Mouse (Mus musculus) forebrain, embryonic 16.5 days (tissue): ENCODE results near the gene Hlf. TPM values are rescaled to one million over a fixed set of nuclear protein-coding genes. Genes with fewer than 3 reads are reported as not detected.

ENCODE experiments used
- ATAC-seq: fragments of 200-750 bp; cut with Nextera tagmentation; 2 replicates; pipeline ENCODE4 v1.8.0; 2017; ENCODE audit warnings: mild to moderate bottlenecking, moderate library complexity
- H3K27ac ChIP-seq: fragments of 300-500 bp; sonication (generic); 2 replicates; pipeline ENCODE4 v1.5.1; 2014; ENCODE audit warnings: low read length, control low read depth
- H3K27me3 ChIP-seq: fragments of 300-500 bp; sonication (generic); replicated peaks from 2 replicates; pipeline ENCODE4 v1.6.1; 2014; ENCODE audit warnings: low read length; ENCODE audit not compliant: control insufficient read depth, insufficient read depth
- H3K36me3 ChIP-seq: fragments of 300-500 bp; sonication (generic); 2 replicates; pipeline ENCODE4 v1.6.1; 2014; ENCODE audit not compliant: control insufficient read depth, insufficient read depth
- H3K4me1 ChIP-seq: fragments of 300-500 bp; sonication (generic); replicated peaks from 2 replicates; pipeline ENCODE4 v1.6.1; 2014; ENCODE audit warnings: low read length; ENCODE audit not compliant: control insufficient read depth, insufficient read depth
- H3K4me2 ChIP-seq: fragments of 300-500 bp; sonication (generic); 2 replicates; pipeline ENCODE4 v1.6.1; 2014; ENCODE audit warnings: mild to moderate bottlenecking, low read length, control low read depth
- H3K4me3 ChIP-seq: fragments of 300-500 bp; sonication (generic); replicated peaks from 2 replicates; pipeline ENCODE4 v1.5.1; 2014; ENCODE audit warnings: mild to moderate bottlenecking, low read length, control low read depth
- H3K9ac ChIP-seq: fragments of 300-500 bp; sonication (generic); replicated peaks from 2 replicates; pipeline ENCODE4 v1.6.1; 2014; ENCODE audit warnings: low read depth, low read length, control low read depth
- H3K9me3 ChIP-seq: fragments of 300-500 bp; sonication (generic); 2 replicates; pipeline ENCODE4 v1.6.1; 2016; ENCODE audit warnings: low read length; ENCODE audit not compliant: control insufficient read depth
- WGBS: fragments of 180-500 bp; shearing (Covaris S2); extraction: QIAGEN DNeasy Blood & Tissue Kit; methylation state at CpG from one replicate; pipeline ENCODE4 v1.1.7; 2014; 5-methylcytosine and 5-hydroxymethylcytosine counted together
- polyA plus RNA-seq: library from polyadenylated mRNA; unstranded; fragments of >200 nt; fragmentation: Nextera tagmentation; extraction: Ambion mirVana; gene quantifications from 2 replicates; pipeline ENCODE4 v1.2.1, GENCODE M21; 2015

The Hlf gene
- polyA plus RNA-seq = 5.7 and 5.9 TPM in 2 replicates

GRCm38 (mm10) chr11:90390817-90391173 lies at the start of gene Hlf:
Hlf (minus strand) TSS chr11:90390895.
- Histone ChIP-seq H3K4me1 (peaks cover 19% of the 10 kb centered on the region), H3K36me3 (no peaks in the 10 kb centered on the region), H3K9me3 (no peaks in the 10 kb centered on the region), H3K9ac (peak within 1 kb of the TSS; percentile 60), H3K4me3 (peak within 1 kb of the TSS; percentile 65), H3K27me3 (peaks cover 30% of the 10 kb centered on the region), H3K4me2 (peak within 1 kb of the TSS; percentile 99), H3K27ac (no peak within 1 kb of the TSS)
- peak; percentile 98 for ATAC-seq
- under 1% methylated on average over 32 of the region's 40 CpGs for WGBS

- Histone ChIP-seq H3K4me2 (no peak overlapping the region), H3K4me3 (no peak overlapping the region), H3K27ac (no peak overlapping the region), H3K36me3 (no peaks in the 10 kb centered on the region), H3K4me1 (no peaks in the 10 kb centered on the region), H3K9ac (no peak overlapping the region), H3K27me3 (peaks cover 43% of the 10 kb centered on the region), H3K9me3 (no peaks in the 10 kb centered on the region)
- 42% methylated on average over 5 of the region's 5 CpGs for WGBS
- no peak for ATAC-seq
Measured at GRCm38 (mm10) chr11:90438768-90439167, 48.1 kb upstream of the Hlf start.

GRCm38 (mm10) chr11:90425207-90425525 lies 34.5 kb upstream of the Hlf start:
- H3K9ac ChIP-seq = no peak overlapping the region

GRCm38 (mm10) chr11:90424334-90425206 lies 33.9 kb upstream of the Hlf start:
- no peak overlapping the region for H3K27ac ChIP-seq
- 74% methylated on average over 11 of the region's 11 CpGs for WGBS
- no peak overlapping the region for H3K4me3 ChIP-seq
- ATAC-seq = no peak
- no peak overlapping the region for H3K4me2 ChIP-seq
- no peaks in the 10 kb centered on the region for H3K9me3 ChIP-seq
- H3K4me1 ChIP-seq = no peaks in the 10 kb centered on the region
- H3K36me3 ChIP-seq = no peaks in the 10 kb centered on the region
- H3K27me3 ChIP-seq = peaks cover 4% of the 10 kb centered on the region; the same call in 1 of the 2 replicates
- H3K9ac ChIP-seq = no peak overlapping the region

More at GRCm38 (mm10) chr11:90425207-90425525, 34.5 kb upstream of the Hlf start:
- Histone ChIP-seq H3K4me3 (no peak overlapping the region), H3K4me2 (no peak overlapping the region), H3K36me3 (no peaks in the 10 kb centered on the region), H3K4me1 (no peaks in the 10 kb centered on the region), H3K27me3 (0 out of 2 replicates have a peak, but pooled peaks cover under 1% of the 10 kb centered on the region), H3K27ac (no peak overlapping the region), H3K9me3 (no peaks in the 10 kb centered on the region)
- no peak for ATAC-seq
- WGBS = 76% methylated on average over 4 of the region's 4 CpGs

GRCm38 (mm10) chr11:90423896-90424295 lies 33.2 kb upstream of the Hlf start:
- Histone ChIP-seq H3K36me3 (no peaks in the 10 kb centered on the region), H3K9ac (no peak overlapping the region), H3K27ac (no peak overlapping the region), H3K9me3 (no peaks in the 10 kb centered on the region), H3K4me3 (no peak overlapping the region), H3K4me2 (no peak overlapping the region), H3K4me1 (no peaks in the 10 kb centered on the region), H3K27me3 (peaks cover 10% of the 10 kb centered on the region; the same call in 1 of the 2 replicates)
- ATAC-seq = no peak
- 68% methylated on average over 3 of the region's 3 CpGs for WGBS

- 93% methylated on average over 11 of the region's 11 CpGs for whole genome bisulfite sequencing
- Histone ChIP-seq H3K4me3 (no peak overlapping the region), H3K27me3 (peaks cover 13% of the 10 kb centered on the region; the same call in 1 of the 2 replicates), H3K27ac (no peak overlapping the region), H3K9ac (no peak overlapping the region), H3K4me1 (peaks cover 6% of the 10 kb centered on the region; the same call in 1 of the 2 replicates), H3K36me3 (no peaks in the 10 kb centered on the region), H3K9me3 (no peaks in the 10 kb centered on the region), H3K4me2 (no peak overlapping the region)
- ATAC-seq = no peak
Measured at GRCm38 (mm10) chr11:90419706-90420105, 29.0 kb upstream of the Hlf start.

- Histone ChIP-seq H3K4me2 (peak overlapping the region; percentile 91), H3K4me3 (peak overlapping the region; percentile 46), H3K9ac (peak overlapping the region; percentile 28), H3K9me3 (no peaks in the 10 kb centered on the region), H3K27ac (no peak overlapping the region), H3K27me3 (peaks cover 13% of the 10 kb centered on the region; the same call in 1 of the 2 replicates), H3K36me3 (no peaks in the 10 kb centered on the region), H3K4me1 (peaks cover 6% of the 10 kb centered on the region; the same call in 1 of the 2 replicates)
- WGBS = under 1% methylated on average over 38 of the region's 42 CpGs
- peak; percentile 100 for ATAC-seq
Measured at GRCm38 (mm10) chr11:90417921-90418320, 27.2 kb upstream of the Hlf start.

- Histone ChIP-seq H3K4me1 (peaks cover 6% of the 10 kb centered on the region; the same call in 1 of the 2 replicates), H3K27me3 (peaks cover 13% of the 10 kb centered on the region; the same call in 1 of the 2 replicates), H3K4me3 (no peak overlapping the region), H3K27ac (no peak overlapping the region), H3K9me3 (no peaks in the 10 kb centered on the region), H3K4me2 (no peak overlapping the region), H3K9ac (no peak overlapping the region), H3K36me3 (no peaks in the 10 kb centered on the region)
- no peak for ATAC-seq
- 76% methylated on average over 5 of the region's 5 CpGs for WGBS
Measured at GRCm38 (mm10) chr11:90417011-90417410, 26.3 kb upstream of the Hlf start.

GRCm38 (mm10) chr11:90398850-90399249 lies 8.2 kb upstream of the Hlf start:
- no peaks in the 10 kb centered on the region for H3K36me3 ChIP-seq
- ATAC-seq = no peak
- no peaks in the 10 kb centered on the region for H3K9me3 ChIP-seq
- no peaks in the 10 kb centered on the region for H3K27me3 ChIP-seq
- H3K4me3 ChIP-seq = no peak overlapping the region
- 42% methylated on average over 6 of the region's 6 CpGs for WGBS
- H3K4me2 ChIP-seq = no peak overlapping the region
- no peaks in the 10 kb centered on the region for H3K4me1 ChIP-seq
- no peak overlapping the region for H3K27ac ChIP-seq
- no peak overlapping the region for H3K9ac ChIP-seq
